Mouse (Mus musculus) MN1 (cell line): ENCODE data around the gene Thg1l.

Experiments used
- DNase-seq: peaks from one replicate; pipeline ENCODE4 v3.0.0-alpha.2; 2016; ENCODE audit warnings: low spot score

Thg1l gene

DNA sequence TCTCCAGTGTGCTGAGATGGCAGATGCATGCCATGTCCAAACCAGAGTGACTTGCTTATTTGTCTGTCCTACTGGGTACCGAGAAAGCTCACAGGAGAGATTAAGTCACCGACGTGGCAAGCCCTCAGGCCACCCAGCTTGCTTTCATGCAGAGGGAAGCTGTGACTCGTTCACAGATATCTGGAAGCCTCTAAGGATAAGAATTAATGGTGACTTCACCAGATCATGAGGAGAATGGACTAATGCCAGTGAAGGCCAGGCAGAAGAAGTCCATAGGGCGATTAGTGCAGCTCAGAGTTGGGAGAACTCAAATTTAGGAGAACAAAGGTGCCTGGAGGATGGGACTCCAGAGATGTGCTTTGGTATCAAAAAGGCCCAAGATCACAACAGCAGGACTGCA lies 27.8 kb downstream of the Thg1l start:
- no peak for DNase-seq

DNA sequence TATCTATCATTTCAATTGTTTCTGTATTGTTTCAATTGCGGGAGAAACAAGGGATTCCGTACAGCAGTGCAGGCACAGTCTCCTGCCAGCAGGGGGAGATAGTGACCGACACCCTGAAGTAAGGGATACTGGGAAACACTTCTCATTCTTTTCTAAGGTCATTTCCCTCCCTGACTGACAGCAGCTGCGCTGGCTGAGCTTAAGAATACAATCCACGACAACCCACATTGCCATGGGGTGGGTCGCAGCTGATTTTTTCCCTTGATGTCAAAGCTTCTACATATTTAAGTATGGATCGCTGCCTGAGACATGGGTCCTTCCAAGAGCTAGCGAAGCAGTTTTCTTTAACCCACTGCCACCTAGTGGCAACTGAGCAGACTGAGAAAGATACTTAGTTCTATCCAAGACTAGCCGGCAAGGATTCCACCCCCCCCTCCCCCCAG lies 28.6 kb downstream of the Thg1l start:
- peak; percentile 92 for DNase-seq

DNA sequence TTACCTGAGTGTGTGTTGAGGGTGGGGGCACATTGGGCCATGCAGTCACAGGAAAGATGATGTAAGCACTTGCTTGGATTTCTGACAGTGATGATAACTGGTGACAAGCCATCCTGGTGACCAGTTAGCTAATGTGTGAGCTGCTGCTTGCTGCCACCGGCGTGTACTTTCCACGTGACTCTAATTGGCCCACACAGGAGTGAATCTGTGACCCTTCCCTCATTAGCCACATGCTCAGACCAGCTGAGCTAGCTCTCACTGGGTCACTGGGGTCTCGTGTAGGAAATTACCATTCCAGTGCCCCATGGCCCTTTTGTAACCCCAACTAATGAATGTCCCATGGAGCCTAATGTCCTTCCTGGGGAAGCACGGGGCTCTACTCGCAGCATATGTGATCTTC lies 29.9 kb downstream of the Thg1l start:
- DNase-seq, result no peak

DNA sequence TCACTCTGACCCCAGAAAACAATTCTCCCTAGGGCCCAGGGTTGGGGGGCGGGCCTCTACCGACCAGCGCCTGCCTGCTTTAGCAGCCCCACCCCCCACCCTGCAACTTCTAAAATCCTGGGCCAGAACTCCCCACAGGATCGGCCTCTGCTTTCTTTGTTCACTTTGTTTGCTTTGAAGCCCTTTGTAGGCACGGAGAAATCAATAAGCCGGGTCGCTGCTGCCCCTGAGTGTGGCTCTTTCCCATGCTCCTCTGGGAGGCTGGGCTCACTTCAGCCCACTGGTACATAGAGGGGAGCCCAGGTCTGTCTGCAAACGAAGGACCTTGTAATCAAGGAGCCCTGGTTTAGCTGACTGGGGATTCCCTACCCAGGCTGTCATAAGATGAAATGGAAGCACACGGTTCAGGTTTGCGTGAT lies 33.8 kb downstream of the Thg1l start:
- no peak for DNase-seq

DNA sequence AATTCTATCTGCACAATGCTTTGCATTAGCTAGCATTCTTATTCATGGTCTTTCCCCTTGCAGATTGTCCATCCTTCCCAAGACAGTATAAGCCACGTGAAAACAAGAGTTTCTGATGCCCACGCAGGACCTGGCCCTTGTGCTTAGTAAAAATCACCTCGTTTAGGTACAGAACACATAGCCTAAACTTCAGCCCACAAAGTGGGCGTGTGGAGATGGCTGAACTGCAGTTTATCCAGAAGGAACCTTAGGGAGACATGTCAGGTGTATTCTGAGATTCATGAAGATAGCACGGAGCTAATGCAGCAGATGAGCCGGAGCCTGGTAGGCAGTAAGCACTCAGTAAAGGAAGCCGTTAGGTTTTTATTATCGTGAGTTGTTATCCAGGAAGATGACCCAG lies 34.3 kb downstream of the Thg1l start:
- no peak for DNase-seq

DNA sequence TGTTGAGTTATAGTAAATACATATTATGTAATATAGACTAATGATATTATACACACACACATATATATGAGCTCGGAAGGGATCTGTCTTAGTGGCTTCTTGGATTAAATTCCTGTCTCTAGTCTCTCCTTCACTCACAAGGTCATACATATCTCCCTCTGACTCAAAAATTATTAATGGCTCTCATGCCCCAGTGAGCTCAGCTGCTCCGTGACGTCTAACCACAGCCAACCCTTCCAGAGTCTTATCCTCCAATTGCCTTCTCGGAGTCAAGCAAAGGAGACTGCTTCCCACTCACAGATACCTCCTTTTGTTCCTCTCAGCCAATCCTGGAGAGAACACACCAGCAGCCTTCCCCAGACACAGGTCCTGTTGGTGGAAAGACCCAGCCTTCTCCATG lies 36.5 kb downstream of the Thg1l start:
- DNase-seq, result no peak

DNA sequence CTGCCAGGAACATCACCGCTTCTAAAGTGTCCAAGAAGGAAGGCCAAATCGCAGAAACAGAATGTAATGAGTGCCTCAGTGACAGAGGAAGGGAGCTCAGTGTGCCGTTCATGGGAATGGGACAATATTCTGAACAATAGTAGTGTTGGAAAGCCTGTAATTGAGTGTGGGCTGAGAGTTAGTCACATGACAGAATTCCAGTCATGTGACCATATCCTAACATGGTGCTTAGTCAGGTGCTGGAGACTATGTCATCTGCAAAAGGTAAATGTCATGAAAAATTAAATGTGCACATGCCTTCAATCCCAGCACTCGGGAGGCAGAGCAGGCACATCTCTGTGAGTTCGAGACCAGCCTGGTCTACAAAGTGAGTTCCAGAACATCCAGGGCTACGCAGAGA lies 37.3 kb downstream of the Thg1l start:
- DNase-seq, result no peak

DNA sequence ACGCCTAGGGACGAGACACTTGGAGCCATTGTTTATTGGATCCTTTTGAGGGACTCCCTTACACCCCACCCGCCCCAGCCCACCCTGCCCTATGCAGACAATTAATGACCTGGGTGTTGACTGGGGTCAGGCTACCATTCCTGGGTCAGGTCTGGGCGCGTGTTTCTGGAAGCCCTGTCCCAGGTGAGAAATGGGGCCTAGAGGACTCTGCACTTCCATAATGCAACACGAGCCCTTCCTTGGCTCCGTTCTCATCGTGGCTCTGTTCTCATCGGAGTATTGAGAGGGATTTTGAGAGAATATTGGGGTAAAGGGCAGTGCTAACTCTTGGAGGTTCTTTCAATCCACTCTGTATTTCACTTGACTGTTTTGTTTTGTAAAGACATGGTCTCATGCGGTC lies 39.1 kb downstream of the Thg1l start:
- no peak for DNase-seq

DNA sequence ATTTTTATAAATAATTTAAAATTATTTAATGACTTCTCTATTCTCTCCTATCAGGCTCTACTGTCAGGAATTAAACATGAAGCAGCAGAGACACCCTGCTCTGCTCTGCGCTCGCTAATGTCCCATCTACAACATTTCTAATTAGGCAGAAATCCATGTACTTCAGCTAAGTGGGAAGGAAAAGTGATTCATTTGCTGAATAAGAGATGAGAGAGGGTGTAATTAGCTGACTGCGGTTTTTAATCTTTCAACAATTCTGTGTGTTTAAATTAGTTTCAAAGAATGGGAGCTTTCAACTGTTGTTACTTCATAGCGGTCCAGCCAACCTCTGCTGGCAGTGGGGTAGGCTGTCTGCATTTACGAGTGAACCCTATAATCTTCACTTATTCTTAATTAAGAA lies 44.6 kb downstream of the Thg1l start:
- DNase-seq, result no peak

DNA sequence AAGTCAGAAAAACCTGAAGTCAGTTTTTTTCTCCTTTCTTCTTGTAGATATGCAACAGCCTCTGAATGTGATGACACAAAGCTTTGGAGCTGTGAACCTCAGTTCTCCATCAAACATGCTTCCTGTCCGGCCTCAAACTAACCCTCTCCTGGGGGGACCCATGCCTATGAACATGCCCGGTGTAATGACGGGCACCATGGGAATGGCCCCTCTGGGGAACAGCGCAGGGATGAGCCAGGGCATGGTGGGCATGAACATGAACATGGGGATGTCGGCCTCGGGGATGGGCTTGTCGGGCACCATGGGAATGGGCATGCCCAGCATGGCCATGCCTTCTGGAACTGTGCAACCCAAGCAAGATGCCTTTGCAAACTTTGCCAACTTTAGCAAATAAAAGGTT lies 46.4 kb downstream of the Thg1l start:
- no peak for DNase-seq

DNA sequence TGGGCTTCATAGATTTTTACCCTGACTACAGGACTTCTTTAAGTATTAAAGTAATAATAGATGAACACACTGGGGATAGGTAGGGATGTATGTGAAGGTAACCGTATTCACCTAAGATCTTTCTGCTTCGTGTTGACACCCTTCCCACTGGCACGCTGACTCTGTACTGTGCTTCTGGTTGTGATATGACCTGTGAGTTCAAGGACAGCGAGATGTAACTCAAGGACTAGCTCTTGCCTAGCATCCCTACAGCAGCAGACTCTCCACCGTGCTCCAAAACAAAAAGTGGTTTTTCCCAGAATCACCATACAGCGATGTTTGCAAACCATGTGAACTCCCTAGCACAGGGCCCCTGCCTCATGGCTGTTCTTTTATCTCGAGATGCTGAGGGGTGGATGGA lies 47.2 kb downstream of the Thg1l start:
- no peak for DNase-seq

DNA sequence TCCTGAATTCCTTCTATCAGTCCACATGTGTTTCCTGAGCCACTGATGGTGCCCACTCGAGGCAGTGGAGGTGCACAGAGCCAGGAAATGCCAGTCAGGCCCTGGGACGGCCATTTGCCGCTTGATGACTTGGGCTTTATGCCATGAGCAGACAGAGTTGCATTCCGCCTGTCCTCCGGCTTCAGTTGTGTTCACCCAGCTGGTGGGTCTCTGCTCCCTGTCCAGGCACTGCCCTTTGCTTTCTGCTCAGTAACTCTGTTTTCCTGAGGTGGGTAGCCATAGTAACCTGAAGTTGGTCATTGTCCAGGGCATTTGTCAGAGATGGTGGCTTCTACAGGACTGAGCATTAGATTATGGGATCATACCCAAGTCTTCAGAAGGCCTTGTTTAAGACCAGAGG lies 48.0 kb downstream of the Thg1l start:
- DNase-seq, result no peak

DNA sequence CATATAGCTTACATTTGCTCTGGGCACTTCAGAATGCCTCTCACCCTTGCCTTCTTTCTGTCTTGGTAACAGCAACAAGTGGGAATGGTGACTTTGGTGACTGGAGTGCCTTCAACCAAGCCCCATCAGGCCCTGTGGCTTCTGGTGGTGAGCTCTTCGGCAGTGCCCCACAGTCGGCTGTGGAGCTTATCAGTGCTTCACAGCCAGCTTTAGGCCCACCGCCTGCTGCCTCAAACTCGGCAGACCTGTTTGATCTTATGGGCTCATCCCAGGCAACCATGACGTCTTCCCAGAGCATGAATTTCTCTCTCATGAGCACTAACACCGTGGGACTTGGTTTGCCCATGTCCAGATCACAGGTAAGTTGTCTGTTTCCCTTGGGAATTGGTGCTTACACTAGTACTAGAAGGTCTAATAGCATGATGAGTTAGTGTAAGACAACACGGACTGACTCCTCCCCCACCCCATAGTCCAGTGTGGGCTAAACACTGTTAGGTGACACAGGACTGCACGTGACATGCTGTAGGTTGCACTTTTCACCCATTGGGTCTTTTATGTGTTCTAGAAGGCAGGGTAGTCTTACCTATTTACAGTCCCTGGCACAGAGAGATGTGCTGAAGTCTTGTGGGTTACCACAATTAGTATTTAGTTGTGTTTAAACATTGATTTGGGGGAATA lies 49.0 kb downstream of the Thg1l start:
- DNase-seq, result no peak

DNA sequence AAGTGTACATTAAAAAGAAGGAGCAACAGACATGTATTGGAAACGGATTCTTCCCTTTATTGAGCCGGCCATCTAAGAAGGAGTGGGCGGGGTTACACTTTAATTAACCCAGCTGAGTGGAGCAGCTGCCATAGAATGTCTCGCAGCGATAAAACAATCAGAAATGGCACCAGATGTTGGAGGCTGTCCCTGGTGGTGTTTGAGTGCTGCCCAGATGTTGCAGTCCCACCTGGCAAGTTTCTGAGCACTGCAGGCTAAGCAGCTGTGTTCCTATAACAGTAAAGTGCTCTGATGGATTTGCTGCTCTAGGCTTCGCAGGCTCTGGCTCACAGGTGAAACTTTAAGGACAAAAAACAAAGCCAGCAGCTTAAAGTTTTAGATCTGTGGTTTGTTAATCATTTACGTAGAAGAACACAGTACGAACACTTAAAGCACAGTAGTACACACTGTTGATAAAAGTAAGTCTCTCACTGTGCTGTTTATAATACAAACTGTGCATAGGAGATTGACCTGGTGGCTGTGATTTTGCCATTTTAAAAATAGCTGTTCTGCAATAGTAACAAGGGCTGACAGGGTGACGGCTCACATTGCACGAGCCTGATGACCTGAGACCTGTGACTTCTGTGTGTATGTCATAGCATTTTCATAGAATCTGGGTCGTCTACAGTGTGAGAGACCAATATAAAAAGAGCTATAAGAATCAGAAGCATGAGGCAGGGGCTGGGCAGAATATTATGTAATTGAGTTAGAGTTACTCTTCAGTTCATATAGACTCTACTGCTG lies 54.9 kb downstream of the Thg1l start:
- no peak for DNase-seq

DNA sequence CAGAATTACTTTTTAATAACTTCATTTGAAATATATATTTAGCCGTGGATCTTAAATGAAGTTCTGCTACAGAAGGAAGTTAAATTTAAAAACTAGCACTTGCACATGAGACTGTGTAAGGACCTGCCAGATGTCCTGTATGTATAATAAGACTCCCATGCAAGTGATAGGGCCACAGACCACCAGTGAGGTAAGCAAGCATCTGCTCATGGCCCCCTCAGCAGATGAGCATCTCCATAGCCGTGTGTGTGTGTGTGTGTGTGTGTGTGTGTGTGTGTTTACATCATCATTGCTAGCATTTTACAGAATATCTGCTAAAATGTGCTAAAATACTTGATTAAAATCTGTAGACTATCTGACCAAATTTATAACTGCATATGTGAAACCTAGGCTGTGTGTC lies 57.9 kb downstream of the Thg1l start:
- DNase-seq, result no peak
